Mouse (Mus musculus) midbrain, embryonic 10.5 days (tissue): ENCODE measurements at regions not wholly inside any gene's neighbourhood (a gene's known extent, or its start where the extent isn't known, plus 50 kb on each side); places are given as distances from the start of the nearest gene placed in this dataset.

Source experiments
- DNase-seq: peaks from one replicate; pipeline ENCODE4 v3.0.0-alpha.2; 2017; ENCODE audit warnings: low spot score
- H3K27ac ChIP-seq: fragments of 300-500 bp; sonication (generic); replicated peaks from 2 replicates; pipeline ENCODE4 v1.5.1; 2016; ENCODE audit warnings: mild to moderate bottlenecking
- H3K27me3 ChIP-seq: fragments of 300-500 bp; sonication (generic); 2 replicates; pipeline ENCODE4 v1.6.1; 2016; ENCODE audit warnings: low read depth, mild to moderate bottlenecking; ENCODE audit not compliant: poor library complexity, severe bottlenecking
- H3K36me3 ChIP-seq: fragments of 300-500 bp; sonication (generic); 2 replicates; pipeline ENCODE4 v1.6.1; 2016; ENCODE audit warnings: mild to moderate bottlenecking, moderate library complexity
- H3K4me1 ChIP-seq: fragments of 300-500 bp; sonication (generic); 2 replicates; pipeline ENCODE4 v1.6.1; 2016
- H3K4me3 ChIP-seq: fragments of 300-500 bp; sonication (generic); 2 replicates; pipeline ENCODE4 v1.5.1; 2016; ENCODE audit warnings: mild to moderate bottlenecking, moderate library complexity
- H3K9me3 ChIP-seq: fragments of 300-500 bp; sonication (generic); replicated peaks from 2 replicates; pipeline ENCODE4 v1.6.1; 2016; ENCODE audit warnings: mild to moderate bottlenecking
- WGBS: fragments of 180-500 bp; shearing (Covaris S2); methylation state at CpG from one replicate; pipeline ENCODE4 v1.1.7; 2016; 5-methylcytosine and 5-hydroxymethylcytosine counted together

DNA sequence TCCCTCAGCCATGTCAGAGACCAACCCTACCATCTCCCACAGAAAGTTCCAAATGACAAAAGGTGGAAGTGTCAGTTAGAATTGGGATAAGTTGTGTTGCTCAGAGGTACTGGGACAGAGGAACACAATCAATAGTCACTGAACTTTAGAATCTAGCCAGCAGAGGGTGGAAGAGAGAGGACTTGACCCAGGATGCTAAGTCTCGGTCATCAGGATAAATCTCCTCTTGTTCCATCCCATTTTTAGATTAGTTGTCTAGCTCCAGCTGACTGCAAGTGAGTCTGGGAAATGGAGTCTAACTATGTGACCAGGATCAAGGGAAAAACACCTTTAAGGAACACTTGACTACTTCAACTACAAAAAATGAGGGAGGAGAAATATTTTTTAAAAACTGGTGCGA is 91.5 kb downstream of the Fam84b start:
- no peak for DNase-seq
- 0 out of 2 replicates have a peak, but pooled peaks cover 2% of the 10 kb centered on the region for H3K4me1 ChIP-seq
- H3K9me3 ChIP-seq: no peaks in the 10 kb centered on the region
- no peak overlapping the region for H3K4me3 ChIP-seq
- no peaks in the 10 kb centered on the region for H3K36me3 ChIP-seq
- no peak overlapping the region for H3K27ac ChIP-seq
- no peaks in the 10 kb centered on the region for H3K27me3 ChIP-seq
- 68% methylated on average over 2 of the region's 2 CpGs for WGBS

DNA sequence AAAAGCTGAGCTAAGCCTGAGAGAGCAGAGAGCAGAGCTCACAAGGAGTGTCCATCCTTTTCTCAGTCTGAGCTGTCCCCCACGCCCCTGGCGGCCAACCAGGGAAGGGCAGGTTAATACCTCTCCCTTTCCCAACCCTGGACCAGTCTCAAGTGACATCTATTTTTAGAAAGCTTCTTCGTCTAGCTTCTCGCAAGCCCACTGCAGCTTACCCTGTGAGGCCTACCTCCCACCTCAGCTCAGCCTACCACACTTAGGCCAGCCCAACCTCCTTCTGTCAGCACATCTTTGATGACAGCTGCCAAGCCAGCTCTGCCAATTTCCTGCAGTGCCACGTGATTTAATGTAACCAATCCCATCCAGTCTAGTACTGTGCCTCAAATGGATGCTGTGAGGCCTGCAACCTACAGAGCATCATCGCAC is 93.6 kb downstream of the Fam84b start:
- peak; percentile 74 for DNase-seq
- Histone ChIP-seq H3K27ac (no peak overlapping the region), H3K36me3 (no peaks in the 10 kb centered on the region), H3K4me1 (0 out of 2 replicates have a peak, but pooled peaks cover 2% of the 10 kb centered on the region), H3K9me3 (no peaks in the 10 kb centered on the region), H3K4me3 (no peak overlapping the region), H3K27me3 (no peaks in the 10 kb centered on the region)
- 36% methylated on average over 6 of the region's 6 CpGs for WGBS

DNA sequence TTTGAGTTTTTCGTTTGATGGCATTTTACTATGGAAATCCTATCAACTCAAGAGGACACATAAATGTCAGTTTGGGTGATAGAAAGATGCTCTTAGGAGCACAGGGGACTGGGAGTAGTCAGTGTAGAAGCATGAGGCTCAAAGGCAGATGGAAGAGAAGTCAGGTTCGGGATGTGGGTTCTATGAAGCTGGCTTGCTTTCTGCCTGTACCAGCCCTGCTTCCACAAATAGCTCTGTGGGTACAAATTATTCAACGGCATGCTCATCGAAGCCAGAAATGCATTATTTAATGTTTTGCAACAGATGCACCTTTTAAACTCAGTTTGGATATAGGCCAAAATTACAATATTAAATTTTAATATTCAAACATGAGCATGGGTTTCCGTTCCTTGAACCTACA is 99.3 kb downstream of the Fam84b start:
- no peaks in the 10 kb centered on the region for H3K4me1 ChIP-seq
- WGBS: 93% methylated on average over 5 of the region's 5 CpGs
- no peak overlapping the region for H3K27ac ChIP-seq

DNA sequence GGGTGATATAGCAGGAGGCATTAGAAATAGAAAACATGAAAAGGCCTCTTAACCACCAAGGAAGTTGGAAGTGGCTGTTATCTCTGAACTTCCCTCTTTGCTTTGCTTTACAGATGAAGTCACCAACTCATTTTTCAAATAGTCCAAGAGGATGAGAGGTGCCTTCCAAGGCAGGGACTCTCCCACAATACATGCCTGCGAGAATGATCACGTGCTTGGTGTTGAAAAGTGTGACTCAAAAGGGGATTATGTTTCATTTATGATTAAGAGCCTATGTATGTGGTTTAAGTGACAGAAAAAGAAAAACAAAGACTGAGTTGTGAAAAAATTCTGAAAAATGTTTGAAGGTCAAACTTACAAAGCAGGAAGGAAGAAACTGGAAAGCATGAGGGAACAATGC is 114.0 kb downstream of the Fam84b start:
- H3K9me3 ChIP-seq: no peaks in the 10 kb centered on the region
- DNase-seq: no peak
- H3K4me3 ChIP-seq: no peak overlapping the region
- no peaks in the 10 kb centered on the region for H3K4me1 ChIP-seq
- 84% methylated on average over 2 of the region's 2 CpGs for WGBS
- H3K36me3 ChIP-seq: no peaks in the 10 kb centered on the region
- no peaks in the 10 kb centered on the region for H3K27me3 ChIP-seq
- H3K27ac ChIP-seq: no peak overlapping the region

More for the DNA sequence above, 99.3 kb downstream of the Fam84b start:
- H3K36me3 ChIP-seq: no peaks in the 10 kb centered on the region
- H3K4me3 ChIP-seq: no peak overlapping the region
- H3K27me3 ChIP-seq: no peaks in the 10 kb centered on the region
- no peaks in the 10 kb centered on the region for H3K9me3 ChIP-seq
- no peak for DNase-seq

DNA sequence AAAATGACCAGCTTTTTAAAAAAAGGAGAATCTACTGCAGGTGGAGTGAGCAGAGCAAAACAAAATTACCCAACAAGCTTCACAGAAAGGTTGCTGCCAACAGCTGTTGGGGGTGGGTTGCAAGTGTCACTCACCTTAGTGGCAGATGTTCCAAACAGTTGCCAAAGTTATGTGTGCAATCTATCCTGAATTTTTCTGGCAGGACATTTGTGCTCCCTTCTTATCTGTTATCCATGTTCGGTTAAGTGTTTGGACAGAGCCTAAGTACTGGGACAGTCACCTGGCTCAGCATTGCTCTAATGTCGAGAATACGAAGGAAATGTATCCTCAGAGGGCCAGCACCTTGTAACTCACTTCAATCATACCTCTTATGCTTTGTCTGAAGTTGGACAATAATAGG is 115.3 kb downstream of the Fam84b start:
- WGBS: 91% methylated on average over 3 of the region's 3 CpGs
- H3K4me3 ChIP-seq: no peak overlapping the region
- no peaks in the 10 kb centered on the region for H3K9me3 ChIP-seq
- H3K27ac ChIP-seq: no peak overlapping the region
- no peak for DNase-seq
- H3K4me1 ChIP-seq: 0 out of 2 replicates have a peak, but pooled peaks cover under 1% of the 10 kb centered on the region
- H3K27me3 ChIP-seq: no peaks in the 10 kb centered on the region
- H3K36me3 ChIP-seq: no peaks in the 10 kb centered on the region

DNA sequence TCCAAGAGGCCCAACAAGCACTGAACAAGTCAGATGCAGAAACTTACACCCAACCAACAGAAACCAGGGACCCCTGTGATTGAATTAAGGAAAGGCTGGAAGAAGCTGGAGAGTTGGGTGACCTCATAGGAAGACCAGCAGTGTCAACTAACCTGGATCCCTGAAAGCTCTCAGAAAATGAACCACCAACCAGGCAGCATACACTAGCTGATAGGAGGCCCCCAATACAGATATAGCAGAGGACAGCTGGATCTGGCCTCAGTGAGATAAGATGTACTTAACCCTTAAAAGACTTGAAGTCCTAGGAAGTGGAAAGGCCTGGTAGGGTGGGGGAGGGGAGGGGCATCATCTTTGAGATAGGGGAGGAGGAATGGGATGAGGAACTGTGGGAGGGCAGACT is 121.2 kb downstream of the Fam84b start:
- no peaks in the 10 kb centered on the region for H3K9me3 ChIP-seq
- H3K4me3 ChIP-seq: no peak overlapping the region
- H3K27me3 ChIP-seq: no peaks in the 10 kb centered on the region
- DNase-seq: no peak
- no peaks in the 10 kb centered on the region for H3K36me3 ChIP-seq
- no peak overlapping the region for H3K27ac ChIP-seq
- H3K4me1 ChIP-seq: peaks cover 13% of the 10 kb centered on the region; the same call in 1 of the 2 replicates

DNA sequence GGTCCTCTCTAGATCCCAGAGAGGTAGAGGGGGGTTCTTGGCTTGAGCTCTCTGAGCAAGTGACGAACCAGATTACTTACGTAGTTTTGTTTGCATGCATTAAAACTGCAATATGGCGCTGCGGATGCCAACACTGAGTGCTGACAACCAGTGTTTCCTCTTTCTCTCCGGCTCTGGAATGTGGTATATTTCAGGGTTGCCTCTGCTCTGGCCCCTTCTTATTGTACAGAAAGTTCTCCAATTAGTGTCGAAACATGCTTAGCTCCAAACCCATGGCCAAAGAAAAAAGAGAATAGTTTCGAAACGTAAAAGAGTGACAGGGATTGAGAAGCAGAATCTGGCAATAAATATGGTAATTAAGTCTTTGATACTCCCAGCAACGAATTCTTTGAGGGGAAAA is 124.8 kb downstream of the Fam84b start:
- Histone ChIP-seq H3K27me3 (no peaks in the 10 kb centered on the region), H3K36me3 (no peaks in the 10 kb centered on the region), H3K27ac (no peak overlapping the region), H3K9me3 (no peaks in the 10 kb centered on the region), H3K4me3 (no peak overlapping the region), H3K4me1 (peaks cover 13% of the 10 kb centered on the region; the same call in 1 of the 2 replicates)
- no peak for DNase-seq
- WGBS: 74% methylated on average over 9 of the region's 9 CpGs

DNA sequence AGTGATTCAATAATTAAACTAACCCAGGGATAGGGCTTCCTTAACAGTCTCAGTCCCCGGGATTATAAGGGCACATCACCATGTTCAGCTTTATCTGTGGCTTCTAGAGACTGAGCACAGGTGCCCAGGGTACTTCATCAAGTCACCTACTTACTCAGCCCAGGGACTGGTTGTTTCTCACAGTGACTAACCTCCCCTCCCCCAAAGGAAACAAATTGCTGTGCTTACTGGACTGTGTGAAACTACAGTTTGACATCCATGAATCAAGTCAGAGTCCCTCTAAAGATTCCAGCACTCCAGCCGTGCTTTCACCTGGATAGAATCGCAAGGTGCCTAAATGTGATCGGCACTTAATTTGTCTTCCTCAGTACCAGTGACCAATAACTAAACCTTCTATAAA is 125.2 kb downstream of the Fam84b start:
- Histone ChIP-seq H3K27ac (no peak overlapping the region), H3K4me3 (no peak overlapping the region), H3K27me3 (no peaks in the 10 kb centered on the region), H3K36me3 (no peaks in the 10 kb centered on the region), H3K4me1 (peaks cover 13% of the 10 kb centered on the region; the same call in 1 of the 2 replicates), H3K9me3 (no peaks in the 10 kb centered on the region)
- WGBS: 83% methylated on average over 4 of the region's 4 CpGs
- DNase-seq: no peak

DNA sequence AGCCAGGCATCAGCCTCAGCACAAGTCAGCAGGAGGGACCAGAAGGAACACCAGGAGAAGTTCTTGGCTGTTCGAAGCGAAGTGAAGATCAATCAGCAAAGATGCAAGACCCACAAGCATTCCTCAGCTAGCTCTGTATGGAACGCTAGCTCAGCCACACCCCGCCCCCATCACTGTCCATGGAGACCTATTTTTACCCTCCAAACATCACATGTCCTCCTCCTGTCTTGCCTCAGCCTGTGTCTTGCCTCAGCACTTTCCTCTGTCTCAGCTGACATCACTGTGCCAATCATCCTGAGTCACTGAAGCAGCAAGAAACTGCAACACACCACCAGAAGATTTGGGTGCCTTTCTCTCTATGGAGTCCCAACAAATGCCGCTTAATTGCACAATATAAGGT is 134.2 kb downstream of the Fam84b start:
- Histone ChIP-seq H3K4me3 (no peak overlapping the region), H3K36me3 (no peaks in the 10 kb centered on the region), H3K27ac (no peak overlapping the region), H3K4me1 (no peaks in the 10 kb centered on the region), H3K9me3 (no peaks in the 10 kb centered on the region), H3K27me3 (no peaks in the 10 kb centered on the region)
- 92% methylated on average over 5 of the region's 5 CpGs for WGBS
- DNase-seq: no peak

DNA sequence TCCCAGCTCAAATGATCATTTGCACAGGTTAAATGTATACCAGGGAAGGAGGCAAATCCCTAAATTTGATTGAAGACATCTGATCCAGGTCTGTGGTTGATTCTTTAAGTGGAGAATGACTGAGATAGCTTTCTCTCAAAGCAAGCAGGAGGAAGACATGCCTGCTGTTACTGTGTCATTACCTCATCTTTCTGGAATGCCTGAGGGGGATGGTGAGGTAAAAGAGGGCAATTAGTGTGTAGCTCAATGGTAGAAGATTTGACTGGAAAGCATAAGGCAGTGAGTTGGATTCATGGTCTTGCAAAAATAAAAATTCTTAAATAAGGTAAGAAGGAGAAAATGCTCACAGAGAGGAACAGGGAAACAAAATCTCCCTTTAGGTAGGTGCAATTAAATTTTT is 144.9 kb downstream of the Fam84b start:
- H3K27ac ChIP-seq: no peak overlapping the region
- no peaks in the 10 kb centered on the region for H3K27me3 ChIP-seq
- H3K4me1 ChIP-seq: peaks cover 8% of the 10 kb centered on the region
- DNase-seq: no peak
- no peak overlapping the region for H3K4me3 ChIP-seq
- H3K36me3 ChIP-seq: no peaks in the 10 kb centered on the region
- H3K9me3 ChIP-seq: no peaks in the 10 kb centered on the region

DNA sequence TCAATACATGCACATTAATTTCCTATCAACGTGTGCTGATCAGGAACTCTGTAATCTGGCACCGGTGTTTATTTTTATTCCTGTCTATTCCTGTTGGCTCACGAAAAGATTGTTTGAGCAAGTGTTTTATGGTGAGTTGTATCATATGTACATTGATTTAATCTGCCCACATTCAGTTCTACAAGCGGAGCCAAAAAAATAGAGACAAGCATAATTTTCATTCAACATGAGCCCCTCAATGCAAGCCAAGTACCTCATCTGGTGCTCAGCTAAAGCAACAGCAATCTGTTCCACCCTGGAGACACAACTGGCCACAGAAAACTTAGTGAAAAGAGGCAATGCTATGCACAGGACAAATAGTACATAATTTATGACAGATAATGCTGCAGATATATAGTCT is 147.6 kb downstream of the Fam84b start:
- Histone ChIP-seq H3K4me1 (peaks cover 17% of the 10 kb centered on the region), H3K27ac (no peak overlapping the region), H3K36me3 (no peaks in the 10 kb centered on the region), H3K27me3 (no peaks in the 10 kb centered on the region), H3K4me3 (no peak overlapping the region), H3K9me3 (no peaks in the 10 kb centered on the region)
- DNase-seq: no peak
- WGBS: 88% methylated on average over 4 of the region's 4 CpGs

DNA sequence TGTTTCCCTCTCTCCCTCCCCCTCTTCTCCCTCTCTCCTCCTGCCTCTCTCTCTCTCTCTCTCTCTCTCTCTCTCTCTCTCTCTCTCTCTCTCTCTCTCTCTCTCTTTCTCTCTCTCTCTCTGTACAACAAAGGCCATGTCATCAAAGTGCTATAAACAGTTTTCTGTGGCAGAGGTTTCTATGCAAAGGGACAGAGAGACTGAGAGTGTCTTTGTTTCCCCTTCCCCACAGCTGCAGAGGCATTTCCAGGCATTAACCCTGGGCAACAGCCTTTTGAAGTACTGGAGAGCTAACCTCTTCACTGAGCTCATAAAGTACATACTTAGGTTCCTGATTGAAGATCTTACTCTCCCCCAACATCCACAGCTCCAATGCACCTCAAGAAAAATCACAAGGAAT is 152.3 kb downstream of the Fam84b start:
- peaks cover 22% of the 10 kb centered on the region for H3K4me1 ChIP-seq
- no peak overlapping the region for H3K4me3 ChIP-seq
- DNase-seq: no peak
- H3K27me3 ChIP-seq: no peaks in the 10 kb centered on the region
- peak overlapping the region; percentile 60 for H3K27ac ChIP-seq
- no peaks in the 10 kb centered on the region for H3K36me3 ChIP-seq
- no peaks in the 10 kb centered on the region for H3K9me3 ChIP-seq

DNA sequence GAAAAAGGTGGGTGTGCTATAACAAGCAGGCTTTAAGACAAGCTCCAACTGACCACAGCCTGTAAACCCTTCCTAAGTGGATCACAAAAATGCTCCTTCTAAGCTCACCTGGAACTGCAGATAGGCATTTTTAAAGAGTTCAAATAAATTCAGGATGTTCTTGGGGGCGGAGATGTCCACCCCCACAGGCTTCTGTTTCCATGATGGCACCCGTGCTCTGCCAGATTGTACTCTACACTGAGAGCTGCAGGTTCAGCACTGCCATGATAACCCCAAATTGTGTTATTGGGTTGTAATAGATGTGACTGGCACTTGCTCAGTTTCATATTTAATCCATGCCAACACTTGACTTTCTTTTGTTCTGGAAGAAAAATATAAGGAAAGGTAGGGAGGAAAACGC is 158.8 kb downstream of the Fam84b start:
- Histone ChIP-seq H3K9me3 (no peaks in the 10 kb centered on the region), H3K4me3 (no peak overlapping the region), H3K4me1 (peaks cover 33% of the 10 kb centered on the region), H3K27me3 (no peaks in the 10 kb centered on the region), H3K36me3 (no peaks in the 10 kb centered on the region), H3K27ac (no peak overlapping the region)
- WGBS: 92% methylated on average over 3 of the region's 3 CpGs
- no peak for DNase-seq

DNA sequence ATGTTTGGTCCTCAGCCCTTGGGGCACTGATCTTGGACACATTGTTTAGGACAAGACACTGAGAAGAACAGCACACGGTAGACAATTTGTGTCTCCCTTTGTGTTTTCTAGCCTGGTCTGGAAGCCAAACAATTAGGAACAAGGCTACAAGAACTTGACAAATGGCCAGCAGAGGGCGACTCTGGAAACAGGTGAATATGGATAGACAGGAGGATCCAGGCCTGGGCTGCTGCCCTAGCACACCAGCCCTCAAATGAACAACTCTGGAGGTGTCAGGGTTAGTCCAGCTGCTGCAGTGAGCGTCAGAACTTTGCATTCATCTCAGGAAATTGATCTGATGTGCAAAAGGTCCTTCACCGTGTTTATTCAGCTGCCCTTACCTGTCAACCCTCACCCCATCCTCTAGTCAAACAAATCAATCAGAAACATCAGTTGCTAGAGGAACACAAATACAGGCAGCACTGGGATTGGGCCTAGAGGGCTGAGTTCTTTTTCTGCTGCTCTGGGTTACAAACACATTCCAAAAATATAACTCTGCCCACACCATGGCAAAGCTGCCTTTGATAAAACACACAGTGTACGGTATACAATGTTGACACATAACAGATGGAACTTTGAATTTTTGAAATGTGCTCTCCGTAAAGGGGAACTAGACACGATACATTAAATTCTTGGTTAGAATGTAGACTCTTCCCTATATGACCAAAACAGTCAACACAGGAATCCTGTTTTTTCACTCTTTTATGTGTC is 159.7 kb downstream of the Fam84b start:
- Histone ChIP-seq H3K27ac (peak overlapping the region; percentile 64), H3K36me3 (no peaks in the 10 kb centered on the region), H3K4me1 (peaks cover 32% of the 10 kb centered on the region), H3K9me3 (no peaks in the 10 kb centered on the region), H3K27me3 (no peaks in the 10 kb centered on the region), H3K4me3 (no peak overlapping the region)
- DNase-seq: peak; percentile 27
- 65% methylated on average over 7 of the region's 7 CpGs for WGBS
